Mouse (Mus musculus) embryonic facial prominence, embryonic 11.5 days (tissue): Measurements from ENCODE around the gene H2afy2. TPM values are rescaled to one million over a fixed set of nuclear protein-coding genes. Genes with fewer than 3 reads are reported as not detected.

Experiments used
- ATAC-seq: fragments of 200-750 bp; cut with Nextera tagmentation; replicated peaks from 2 replicates; pipeline ENCODE4 v1.8.0; 2017; ENCODE audit warnings: low read depth; ENCODE audit not compliant: insufficient number of reproducible peaks, low FRiP score, low TSS enrichment
- DNase-seq: peaks from one replicate; pipeline ENCODE4 v3.0.0-alpha.2; 2015; ENCODE audit warnings: low spot score
- H3K27ac ChIP-seq: fragments of 300-500 bp; sonication (generic); replicated peaks from 2 replicates; pipeline ENCODE4 v1.5.1; 2014; ENCODE audit warnings: mild to moderate bottlenecking, low read depth, low read length, control low read depth
- H3K27me3 ChIP-seq: fragments of 300-500 bp; sonication (generic); 2 replicates; pipeline ENCODE4 v1.6.1; 2014; ENCODE audit warnings: mild to moderate bottlenecking, low read length, moderate library complexity, mixed read lengths; ENCODE audit not compliant: control insufficient read depth, insufficient read depth
- H3K36me3 ChIP-seq: fragments of 300-500 bp; sonication (generic); replicated peaks from 2 replicates; pipeline ENCODE4 v1.6.1; 2014; ENCODE audit warnings: low read depth, mild to moderate bottlenecking, low read length, moderate library complexity, mixed read lengths; ENCODE audit not compliant: control insufficient read depth, insufficient read depth
- H3K4me1 ChIP-seq: fragments of 300-500 bp; sonication (generic); 2 replicates; pipeline ENCODE4 v1.6.1; 2014; ENCODE audit warnings: low read length, mixed read lengths; ENCODE audit not compliant: control insufficient read depth, insufficient read depth
- H3K4me2 ChIP-seq: fragments of 300-500 bp; sonication (generic); 2 replicates; pipeline ENCODE4 v1.6.1; 2014; ENCODE audit warnings: low read depth, mild to moderate bottlenecking, control low read depth, low read length, moderate library complexity
- H3K4me3 ChIP-seq: fragments of 300-500 bp; sonication (generic); 2 replicates; pipeline ENCODE4 v1.5.1; 2014; ENCODE audit warnings: low read depth, low read length, control low read depth
- H3K9ac ChIP-seq: fragments of 300-500 bp; sonication (generic); replicated peaks from 2 replicates; pipeline ENCODE4 v1.6.1; 2014; ENCODE audit warnings: mild to moderate bottlenecking, control low read depth, low read length
- H3K9me3 ChIP-seq: fragments of 300-500 bp; sonication (generic); replicated peaks from 2 replicates; pipeline ENCODE4 v1.6.1; 2016; ENCODE audit warnings: mild to moderate bottlenecking, low read length, inconsistent platforms, mixed read lengths; ENCODE audit not compliant: control insufficient read depth
- WGBS: fragments of 180-500 bp; shearing (Covaris S2); extraction: QIAGEN DNeasy Blood & Tissue Kit; methylation state at CpG from one replicate; pipeline ENCODE4 v1.1.7; 2014; 5-methylcytosine and 5-hydroxymethylcytosine counted together
- polyA plus RNA-seq: library from polyadenylated mRNA; unstranded; fragments of >200 nt; fragmentation: Nextera tagmentation; extraction: Ambion mirVana; gene quantifications from 2 replicates; pipeline ENCODE4 v1.2.1, GENCODE M21; 2014

Gene H2afy2
- polyA plus RNA-seq, 1 experiment from 2014 or later = 335 TPM

GRCm38 (mm10) chr10:61781461-61782128 is 2.4 kb downstream of the H2afy2 start:
- DNase-seq = peak; percentile 44

GRCm38 (mm10) chr10:61766806-61767205 is 17.1 kb downstream of the H2afy2 start:
- no peaks in the 10 kb centered on the region for H3K9me3 ChIP-seq
- ATAC-seq = no peak
- H3K27ac ChIP-seq = no peak overlapping the region
- WGBS = 40% methylated on average over 6 of the region's 6 CpGs
- no peak overlapping the region for H3K4me3 ChIP-seq
- no peaks in the 10 kb centered on the region for H3K27me3 ChIP-seq
- H3K4me2 ChIP-seq = no peak overlapping the region
- no peaks in the 10 kb centered on the region; the same call in 1 of the 2 replicates for H3K36me3 ChIP-seq
- DNase-seq = no peak
- H3K9ac ChIP-seq = no peak overlapping the region
- H3K4me1 ChIP-seq = no peaks in the 10 kb centered on the region

More at GRCm38 (mm10) chr10:61781461-61782128, 2.4 kb downstream of the H2afy2 start:
- 16% methylated on average over 8 of the region's 9 CpGs for WGBS
- no peak for ATAC-seq
- Histone ChIP-seq H3K27ac (peak overlapping the region; percentile 98; the same call in 1 of the 2 replicates), H3K9me3 (no peaks in the 10 kb centered on the region), H3K36me3 (no peaks in the 10 kb centered on the region), H3K9ac (peak overlapping the region; percentile 99), H3K4me3 (peak overlapping the region; percentile 92; the same call in 1 of the 2 replicates), H3K27me3 (no peaks in the 10 kb centered on the region), H3K4me2 (peak overlapping the region; percentile 48), H3K4me1 (no peaks in the 10 kb centered on the region; the same call in 1 of the 2 replicates)

- Histone ChIP-seq H3K27me3 (no peaks in the 10 kb centered on the region), H3K36me3 (no peaks in the 10 kb centered on the region; the same call in 1 of the 2 replicates), H3K4me3 (no peak overlapping the region), H3K4me2 (no peak overlapping the region), H3K27ac (no peak overlapping the region), H3K9me3 (no peaks in the 10 kb centered on the region), H3K9ac (no peak overlapping the region), H3K4me1 (no peaks in the 10 kb centered on the region)
- WGBS = 38% methylated on average over 5 of the region's 5 CpGs
- peak; percentile 70 for DNase-seq
- ATAC-seq = no peak
Observed at GRCm38 (mm10) chr10:61765558-61765957, 18.4 kb downstream of the H2afy2 start.

GRCm38 (mm10) chr10:61764689-61765088 is 19.3 kb downstream of the H2afy2 start:
- H3K36me3 ChIP-seq = no peaks in the 10 kb centered on the region; the same call in 1 of the 2 replicates
- H3K27ac ChIP-seq = no peak overlapping the region
- DNase-seq (no peak), ATAC-seq (no peak)
- H3K4me2 ChIP-seq = no peak overlapping the region
- no peaks in the 10 kb centered on the region for H3K9me3 ChIP-seq
- no peaks in the 10 kb centered on the region for H3K4me1 ChIP-seq
- no peak overlapping the region for H3K9ac ChIP-seq
- no peak overlapping the region for H3K4me3 ChIP-seq
- 84% methylated on average over 8 of the region's 8 CpGs for WGBS
- H3K27me3 ChIP-seq = no peaks in the 10 kb centered on the region

GRCm38 (mm10) chr10:61759869-61760268 is 24.1 kb downstream of the H2afy2 start:
- H3K4me3 ChIP-seq = no peak overlapping the region
- no peak overlapping the region for H3K9ac ChIP-seq
- H3K27ac ChIP-seq = no peak overlapping the region
- peaks cover 9% of the 10 kb centered on the region for H3K36me3 ChIP-seq
- 43% methylated on average over 6 of the region's 6 CpGs for whole genome bisulfite sequencing
- no peak overlapping the region for H3K4me2 ChIP-seq
- H3K4me1 ChIP-seq = no peaks in the 10 kb centered on the region
- no peaks in the 10 kb centered on the region for H3K27me3 ChIP-seq
- H3K9me3 ChIP-seq = no peaks in the 10 kb centered on the region
- no peak for ATAC-seq
- peak; percentile 66 for DNase-seq

- ATAC-seq (no peak), DNase-seq (no peak)
- Histone ChIP-seq H3K4me3 (no peak overlapping the region), H3K4me2 (no peak overlapping the region), H3K4me1 (no peaks in the 10 kb centered on the region), H3K9me3 (no peaks in the 10 kb centered on the region), H3K27ac (peak overlapping the region; percentile 54; the same call in 1 of the 2 replicates), H3K36me3 (peaks cover 13% of the 10 kb centered on the region), H3K9ac (no peak overlapping the region), H3K27me3 (no peaks in the 10 kb centered on the region)
- 95% methylated on average over 2 of the region's 2 CpGs for WGBS
Observed at GRCm38 (mm10) chr10:61758904-61759303, 25.0 kb downstream of the H2afy2 start.

GRCm38 (mm10) chr10:61757022-61757421 is 26.9 kb downstream of the H2afy2 start:
- 92% methylated on average over 14 of the region's 14 CpGs for WGBS
- H3K4me2 ChIP-seq = no peak overlapping the region
- no peak for ATAC-seq
- H3K9ac ChIP-seq = no peak overlapping the region
- H3K4me3 ChIP-seq = no peak overlapping the region
- H3K9me3 ChIP-seq = no peaks in the 10 kb centered on the region
- H3K27me3 ChIP-seq = no peaks in the 10 kb centered on the region
- no peak overlapping the region for H3K27ac ChIP-seq
- no peak for DNase-seq
- H3K36me3 ChIP-seq = peaks cover 13% of the 10 kb centered on the region
- no peaks in the 10 kb centered on the region for H3K4me1 ChIP-seq

- H3K9ac ChIP-seq = no peak overlapping the region
- peaks cover 24% of the 10 kb centered on the region for H3K36me3 ChIP-seq
- H3K27ac ChIP-seq = no peak overlapping the region
- no peaks in the 10 kb centered on the region for H3K4me1 ChIP-seq
- no peaks in the 10 kb centered on the region for H3K9me3 ChIP-seq
- 97% methylated on average over 23 of the region's 23 CpGs for WGBS
- no peak overlapping the region for H3K4me2 ChIP-seq
- no peak for DNase-seq
- no peak overlapping the region for H3K4me3 ChIP-seq
- no peak for ATAC-seq
- no peaks in the 10 kb centered on the region for H3K27me3 ChIP-seq
Observed at GRCm38 (mm10) chr10:61753071-61753470, 30.9 kb downstream of the H2afy2 start.
